Mouse (Mus musculus) layer of hippocampus, adult 9-11 months (tissue): ENCODE measurements around the gene Kl.

Experiments
- DNase-seq: peaks from one replicate; pipeline ENCODE4 v3.0.0; 2022

Gene Kl

DNA sequence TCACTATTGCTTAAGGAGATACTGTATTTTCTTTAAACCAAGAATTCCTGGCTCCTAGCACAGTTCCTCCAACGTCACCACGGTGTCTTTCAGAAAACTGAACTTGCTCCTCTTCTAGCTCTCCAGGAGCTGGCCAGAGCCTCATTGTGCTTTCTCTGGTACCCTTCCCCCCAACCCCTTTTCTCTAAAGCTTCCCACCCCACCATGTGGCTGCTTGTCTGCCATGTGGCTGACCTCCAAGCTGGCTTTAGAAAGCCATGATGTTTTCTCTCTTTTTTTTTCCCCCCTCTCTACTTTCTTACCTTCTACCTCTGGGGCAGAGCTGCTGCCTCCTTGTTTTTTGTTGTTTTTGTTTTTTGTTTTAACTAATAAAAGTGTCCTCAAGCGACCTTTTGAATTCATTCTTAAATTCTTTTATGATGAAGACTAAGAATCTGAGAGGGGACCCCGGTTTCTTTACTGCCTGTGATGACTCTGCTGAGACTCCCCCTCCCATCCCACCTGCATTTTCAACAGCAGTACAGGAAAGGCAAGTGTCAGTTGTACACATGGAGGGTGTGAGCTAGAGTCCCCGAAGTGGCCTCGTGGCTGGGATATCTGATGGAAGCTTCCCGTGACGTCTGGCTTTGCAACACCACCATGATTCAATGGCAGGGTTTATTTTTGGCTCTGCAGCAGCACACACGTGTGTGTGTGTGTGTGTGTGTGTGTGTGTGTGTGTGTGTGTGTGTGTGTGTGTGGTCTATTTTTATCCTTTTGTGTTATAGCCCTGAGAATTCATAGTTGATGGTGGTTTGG is 82.5 kb downstream of the Kl start:
- no peak for DNase-seq

DNA sequence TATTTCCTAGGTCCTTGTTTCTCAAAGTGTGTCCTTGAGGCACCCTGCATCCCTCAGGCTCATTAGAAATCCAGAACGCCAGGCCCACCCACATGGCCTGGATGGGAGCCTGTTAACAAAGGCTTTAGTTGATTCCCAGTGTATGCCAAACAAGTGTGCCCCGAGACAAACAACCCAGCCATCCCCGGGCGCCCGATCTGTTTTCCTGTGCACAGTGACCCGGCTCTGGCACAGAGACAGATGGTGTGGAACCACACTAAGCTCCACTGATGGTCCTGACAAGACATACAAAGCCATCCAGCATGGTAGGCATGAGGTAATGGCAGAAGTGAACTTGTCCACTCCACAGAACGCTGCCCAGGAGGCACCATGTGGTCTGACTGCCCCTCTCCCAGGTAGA is 85.5 kb downstream of the Kl start:
- no peak for DNase-seq

DNA sequence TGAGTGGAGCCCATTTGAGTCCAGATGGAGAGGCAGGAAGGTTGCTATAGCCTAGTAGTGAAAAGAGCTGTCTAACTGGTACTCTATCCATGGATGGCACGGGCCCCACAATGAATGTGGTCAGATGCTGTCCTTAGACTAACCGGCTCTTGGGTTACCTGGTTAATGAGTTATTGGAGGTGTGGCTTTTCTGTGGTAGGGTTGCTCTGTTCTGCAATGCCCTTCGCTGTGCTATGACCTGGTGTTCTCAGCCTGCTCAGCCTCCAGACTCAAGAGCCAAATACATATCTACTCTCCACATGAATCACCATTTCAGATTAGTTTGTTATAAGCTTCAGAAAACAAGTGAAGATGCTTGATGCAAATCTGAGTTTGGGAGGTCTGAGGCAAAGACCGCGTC is 90.5 kb downstream of the Kl start:
- no peak for DNase-seq
